Mouse (Mus musculus) midbrain, embryonic 11.5 days (tissue): ENCODE data around the gene Vmn1r10. TPM values are rescaled to one million over a fixed set of nuclear protein-coding genes. Genes with fewer than 3 reads are reported as not detected.

Source experiments
- ATAC-seq: fragments of 200-750 bp; cut with Nextera tagmentation; 2 replicates; pipeline ENCODE4 v1.8.0; 2017; ENCODE audit warnings: moderate TSS enrichment, moderate library complexity; ENCODE audit not compliant: low FRiP score
- DNase-seq: peaks from one replicate; pipeline ENCODE4 v3.0.0; 2015; ENCODE audit warnings: low spot score; ENCODE audit errors: missing footprints
- H3K27ac ChIP-seq: fragments of 300-500 bp; sonication (generic); 2 replicates; pipeline ENCODE4 v1.5.1; 2014; ENCODE audit warnings: low read depth, low read length
- H3K27me3 ChIP-seq: fragments of 300-500 bp; sonication (generic); 2 replicates; pipeline ENCODE4 v1.6.1; 2014; ENCODE audit warnings: mild to moderate bottlenecking, low read length, moderate library complexity, mixed read lengths; ENCODE audit not compliant: control insufficient read depth, insufficient read depth
- H3K36me3 ChIP-seq: fragments of 300-500 bp; sonication (generic); 2 replicates; pipeline ENCODE4 v1.6.1; 2014; ENCODE audit warnings: mild to moderate bottlenecking, low read length, moderate library complexity, mixed read lengths; ENCODE audit not compliant: control insufficient read depth, insufficient read depth
- H3K4me1 ChIP-seq: fragments of 300-500 bp; sonication (generic); 2 replicates; pipeline ENCODE4 v1.6.1; 2014; ENCODE audit warnings: low read length; ENCODE audit not compliant: control insufficient read depth, insufficient read depth
- H3K4me2 ChIP-seq: fragments of 300-500 bp; sonication (generic); 2 replicates; pipeline ENCODE4 v1.6.1; 2014; ENCODE audit warnings: mild to moderate bottlenecking, moderate library complexity
- H3K4me3 ChIP-seq: fragments of 300-500 bp; sonication (generic); 2 replicates; pipeline ENCODE4 v1.5.1; 2014; ENCODE audit warnings: low read depth, low read length
- H3K9ac ChIP-seq: fragments of 300-500 bp; sonication (generic); 2 replicates; pipeline ENCODE4 v1.6.1; 2014; ENCODE audit warnings: low read length
- H3K9me3 ChIP-seq: fragments of 300-500 bp; sonication (generic); 2 replicates; pipeline ENCODE4 v1.6.1; 2016; ENCODE audit warnings: low read length; ENCODE audit not compliant: control insufficient read depth
- WGBS: fragments of 180-500 bp; shearing (Covaris S2); extraction: QIAGEN DNeasy Blood & Tissue Kit; methylation state at CpG from one replicate; pipeline ENCODE4 v1.1.7; 2014; 5-methylcytosine and 5-hydroxymethylcytosine counted together
- polyA plus RNA-seq: library from polyadenylated mRNA; unstranded; fragments of >200 nt; fragmentation: Nextera tagmentation; extraction: Ambion mirVana; gene quantifications from 2 replicates; pipeline ENCODE4 v1.2.1, GENCODE M21; 2014

The Vmn1r10 gene
- polyA plus RNA-seq = not detected in 2 replicates

GRCm38 (mm10) chr6:57109154-57109553, at the start of gene Vmn1r10:
TSS of gene Vmn1r10 (plus strand) at chr6:57109454.
- 80% methylated on average over 3 of the region's 3 CpGs for WGBS
- Histone ChIP-seq H3K9me3 (no peaks in the 10 kb centered on the region), H3K9ac (no peak within 1 kb of the TSS), H3K4me3 (no peak within 1 kb of the TSS), H3K27me3 (no peaks in the 10 kb centered on the region), H3K27ac (no peak within 1 kb of the TSS), H3K4me1 (no peaks in the 10 kb centered on the region), H3K36me3 (no peaks in the 10 kb centered on the region), H3K4me2 (no peak within 1 kb of the TSS)
- ATAC-seq (no peak), DNase-seq (no peak)

- H3K27me3 ChIP-seq = no peaks in the 10 kb centered on the region
- H3K4me2 ChIP-seq = no peak overlapping the region
- no peak overlapping the region for H3K9ac ChIP-seq
- DNase-seq = no peak
- no peak overlapping the region for H3K4me3 ChIP-seq
- no peak overlapping the region for H3K27ac ChIP-seq
- no peaks in the 10 kb centered on the region for H3K4me1 ChIP-seq
- no peaks in the 10 kb centered on the region for H3K36me3 ChIP-seq
- ATAC-seq = no peak
- no peaks in the 10 kb centered on the region for H3K9me3 ChIP-seq
Observed at GRCm38 (mm10) chr6:57063730-57064129, 45.5 kb upstream of the Vmn1r10 start.

DNA sequence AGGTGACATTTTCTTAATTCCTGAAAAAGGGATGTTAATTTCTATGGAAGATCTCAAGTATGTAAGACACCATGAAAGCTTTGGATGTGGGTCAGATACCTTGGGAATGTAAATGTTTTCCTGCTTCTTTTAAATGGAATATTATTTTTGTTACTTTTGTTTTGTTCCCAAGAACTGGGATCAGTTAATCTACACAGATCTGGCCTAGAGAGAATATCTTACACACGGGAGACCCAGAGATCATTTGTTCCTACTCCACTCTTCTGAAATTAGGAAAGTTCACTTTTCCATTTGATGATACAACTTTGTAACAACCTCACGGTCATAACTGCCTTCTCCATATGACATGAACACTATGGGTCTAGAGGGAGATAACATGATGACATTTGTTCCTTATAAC, 42.8 kb upstream of the Vmn1r10 start, which contains the start of gene Vmn1r9:
Gene Vmn1r9, plus strand, starts transcription at position 301 of the 400 bp plus-strand sequence.
- no peaks in the 10 kb centered on the region for H3K27me3 ChIP-seq
- ATAC-seq (no peak), DNase-seq (no peak)
- no peak within 1 kb of the TSS for H3K9ac ChIP-seq
- H3K4me1 ChIP-seq = no peaks in the 10 kb centered on the region
- no peaks in the 10 kb centered on the region for H3K9me3 ChIP-seq
- H3K27ac ChIP-seq = no peak within 1 kb of the TSS
- H3K4me3 ChIP-seq = no peak within 1 kb of the TSS
- no peaks in the 10 kb centered on the region for H3K36me3 ChIP-seq
- H3K4me2 ChIP-seq = no peak within 1 kb of the TSS
- 75% methylated on average over 2 of the region's 2 CpGs for WGBS

DNA sequence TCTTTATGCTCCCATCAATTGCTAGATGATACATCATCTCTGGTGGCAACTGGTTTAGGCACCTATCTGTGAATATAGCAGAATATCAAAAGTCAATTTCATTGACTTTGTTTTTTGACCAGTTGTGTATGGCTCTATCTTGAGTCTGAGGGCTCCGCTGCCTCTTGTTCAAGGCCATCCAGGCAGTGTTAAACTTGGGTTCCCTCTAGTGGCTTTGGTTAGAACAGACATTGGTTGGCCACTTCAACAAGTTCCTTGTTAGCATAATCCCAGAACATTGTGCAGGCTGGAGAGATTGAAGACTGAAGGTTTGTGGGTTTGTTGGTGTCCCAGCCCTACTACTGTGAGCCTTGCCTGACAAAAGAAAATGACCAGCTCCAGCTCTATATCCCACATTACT, 2.9 kb upstream of the Vmn1r10 start:
- Histone ChIP-seq H3K27ac (no peak overlapping the region), H3K4me1 (no peaks in the 10 kb centered on the region), H3K9ac (no peak overlapping the region), H3K9me3 (no peaks in the 10 kb centered on the region), H3K4me3 (no peak overlapping the region), H3K27me3 (no peaks in the 10 kb centered on the region), H3K36me3 (no peaks in the 10 kb centered on the region), H3K4me2 (no peak overlapping the region)
- DNase-seq (no peak), ATAC-seq (no peak)
- 55% methylated on average over 1 of the region's 1 CpGs for WGBS

DNA sequence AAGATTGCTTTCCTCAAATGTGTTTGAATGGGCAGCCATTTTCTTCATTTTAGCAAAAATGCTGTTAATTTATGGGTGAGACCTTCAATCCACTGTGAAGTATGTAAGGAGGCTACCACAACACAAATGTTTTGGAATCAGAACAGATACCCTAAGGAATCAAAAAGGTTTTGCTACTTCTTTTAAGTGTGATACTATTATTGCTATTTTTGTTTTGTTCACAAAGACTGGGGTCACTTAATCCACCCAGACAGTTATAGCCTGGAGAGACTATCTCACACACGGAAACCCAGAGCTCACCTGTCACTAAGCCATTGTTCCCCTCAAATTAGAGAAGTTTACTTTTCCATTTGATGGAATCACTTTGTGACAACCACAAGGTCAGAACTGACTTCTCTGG, 23.9 kb downstream of the Vmn1r10 start, which contains the start of gene Vmn1r11:
Gene Vmn1r11, plus strand, starts transcription at position 301 of the 400 bp plus-strand sequence.
- Histone ChIP-seq H3K9me3 (no peaks in the 10 kb centered on the region), H3K4me2 (no peak within 1 kb of the TSS), H3K36me3 (no peaks in the 10 kb centered on the region), H3K27ac (no peak within 1 kb of the TSS), H3K9ac (no peak within 1 kb of the TSS), H3K4me3 (no peak within 1 kb of the TSS), H3K4me1 (no peaks in the 10 kb centered on the region), H3K27me3 (no peaks in the 10 kb centered on the region)
- 72% methylated on average over 1 of the region's 1 CpGs for WGBS
- DNase-seq (no peak), ATAC-seq (no peak)

DNA sequence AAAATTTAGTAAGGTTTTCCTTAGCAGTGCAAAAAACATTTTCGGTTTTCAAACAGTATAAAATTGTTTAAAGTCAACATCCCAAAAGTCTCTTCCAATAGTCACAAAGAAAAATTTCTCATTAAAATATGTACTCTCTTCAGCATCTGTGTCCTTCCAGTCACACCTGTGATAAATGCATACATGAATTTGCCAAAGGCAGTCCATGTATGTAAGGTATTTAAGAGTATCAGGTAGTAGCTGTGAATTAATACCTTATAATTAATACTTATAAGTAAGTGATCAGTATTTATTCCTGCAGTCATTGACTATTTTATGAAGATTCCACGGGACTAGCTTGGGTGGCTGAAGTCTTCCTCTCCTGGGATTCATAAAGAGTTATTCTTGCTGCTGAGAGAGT, 47.4 kb downstream of the Vmn1r10 start, which contains the start of gene Vmn1r12:
Gene Vmn1r12, plus strand, starts transcription at position 301 of the 400 bp plus-strand sequence.
- Histone ChIP-seq H3K27ac (no peak within 1 kb of the TSS), H3K36me3 (no peaks in the 10 kb centered on the region), H3K4me1 (no peaks in the 10 kb centered on the region), H3K9ac (no peak within 1 kb of the TSS), H3K27me3 (no peaks in the 10 kb centered on the region), H3K4me2 (no peak within 1 kb of the TSS), H3K4me3 (no peak within 1 kb of the TSS), H3K9me3 (no peaks in the 10 kb centered on the region)
- no peak for ATAC-seq
- DNase-seq = no peak
- WGBS = 83% methylated on average over 2 of the region's 2 CpGs

Other genes starting within 250 kb of the Vmn1r10 start
- 91.1 and 103 TPM in 2 replicates for gene Nt5c3, start 185.5 kb upstream of the Vmn1r10 start, polyA plus RNA-seq
- 0.51 and 0.61 TPM in 2 replicates for gene Vmn1r4, start 185.4 kb upstream of the Vmn1r10 start, polyA plus RNA-seq
- not detected in 2 replicates for gene Vmn1r5, start 139.2 kb upstream of the Vmn1r10 start, polyA plus RNA-seq
- not detected in 2 replicates for gene Vmn1r6, start 112.2 kb upstream of the Vmn1r10 start, polyA plus RNA-seq
- not detected in 2 replicates for gene Vmn1r7, start 84.1 kb upstream of the Vmn1r10 start, polyA plus RNA-seq
- not detected in 2 replicates for gene Vmn1r8, start 77.2 kb upstream of the Vmn1r10 start, polyA plus RNA-seq
- not detected in 2 replicates for gene Vmn1r9, start 42.7 kb upstream of the Vmn1r10 start, polyA plus RNA-seq
- gene Vmn1r11, start 24.0 kb downstream of the Vmn1r10 start, polyA plus RNA-seq = not detected in 2 replicates
- gene Vmn1r12, start 47.5 kb downstream of the Vmn1r10 start, polyA plus RNA-seq = not detected in 2 replicates
- gene Vmn1r13, start 93.8 kb downstream of the Vmn1r10 start, polyA plus RNA-seq = not detected in 2 replicates
- not detected in 2 replicates for gene Vmn1r14, start 122.2 kb downstream of the Vmn1r10 start, polyA plus RNA-seq
- gene Vmn1r15, start 148.5 kb downstream of the Vmn1r10 start, polyA plus RNA-seq = not detected in 2 replicates
- not detected in 2 replicates for gene Vmn1r16, start 220.0 kb downstream of the Vmn1r10 start, polyA plus RNA-seq